Mouse (Mus musculus): ENCODE results near the gene Cars.
"Not testable (repeated sequence)": the region's sequence is repeated elsewhere in the genome, so short reads cannot be mapped to it uniquely, and the experiment has no call there.

Gene Cars

GRCm38 (mm10) chr7:143599428-143600230 is at the start of gene Cars:
Cars (minus strand) TSS chr7:143600090.
- peak; percentile 98 for DNase-seq (ENCODE audit: low spot score)

- DNase-seq (ENCODE audit: low spot score), result peak; percentile 90
These were observed 49.3 kb upstream of the Cars start, which contains the start of gene Tnfrsf22 for GRCm38 (mm10) chr7:143649034-143649768. Tnfrsf22 (minus strand) TSS chr7:143649661.

GRCm38 (mm10) chr7:143643949-143644348 is 44.1 kb upstream of the Cars start:
- DNase-seq (ENCODE audit: low spot score), result not testable (repeated sequence)

GRCm38 (mm10) chr7:143636674-143637073 is 36.8 kb upstream of the Cars start:
- no peak for DNase-seq (ENCODE audit: low spot score)

GRCm38 (mm10) chr7:143631503-143631902 is 31.6 kb upstream of the Cars start:
- no peak for DNase-seq (ENCODE audit: low spot score)

- DNase-seq (ENCODE audit: low spot score), result peak; percentile 62
These were observed 29.6 kb upstream of the Cars start for GRCm38 (mm10) chr7:143629501-143629900.

GRCm38 (mm10) chr7:143628540-143628939 is 28.6 kb upstream of the Cars start, which contains the start of gene Tnfrsf26:
Tnfrsf26 (minus strand) TSS chr7:143628722.
- peak; percentile 30 for DNase-seq (ENCODE audit: low spot score)

GRCm38 (mm10) chr7:143627555-143628286 is 27.8 kb upstream of the Cars start:
- peak; percentile 26 for DNase-seq (ENCODE audit: low spot score)

GRCm38 (mm10) chr7:143626178-143626577 is 26.3 kb upstream of the Cars start:
- peak; percentile 35 for DNase-seq (ENCODE audit: low spot score)

- peak; percentile 79 for DNase-seq (ENCODE audit: low spot score)
These were observed 25.3 kb upstream of the Cars start for GRCm38 (mm10) chr7:143625151-143625550.

- peak; percentile 45 for DNase-seq (ENCODE audit: low spot score)
These were observed 24.7 kb upstream of the Cars start for GRCm38 (mm10) chr7:143624561-143624960.

- no peak for DNase-seq (ENCODE audit: low spot score)
These were observed 21.1 kb upstream of the Cars start for GRCm38 (mm10) chr7:143620951-143621350.

GRCm38 (mm10) chr7:143614404-143615135 is 14.7 kb upstream of the Cars start:
- DNase-seq (ENCODE audit: low spot score), result no peak

- DNase-seq (ENCODE audit: low spot score), result no peak
These were observed 12.3 kb upstream of the Cars start for GRCm38 (mm10) chr7:143612215-143612614.

GRCm38 (mm10) chr7:143605321-143605720 is 5.4 kb upstream of the Cars start:
- no peak for DNase-seq (ENCODE audit: low spot score)

GRCm38 (mm10) chr7:143604889-143605288 is 5.0 kb upstream of the Cars start:
- DNase-seq (ENCODE audit: low spot score), result no peak

- DNase-seq (ENCODE audit: low spot score), result peak; percentile 24
These were observed 1.8 kb upstream of the Cars start for GRCm38 (mm10) chr7:143601705-143602104.

- DNase-seq (ENCODE audit: low spot score), result no peak
These were observed 396 bp upstream of the Cars start for GRCm38 (mm10) chr7:143600231-143600740.

- no peak for DNase-seq (ENCODE audit: low spot score)
These were observed 5.0 kb downstream of the Cars start for GRCm38 (mm10) chr7:143594865-143595264.

GRCm38 (mm10) chr7:143592255-143592654 is 7.6 kb downstream of the Cars start:
- DNase-seq (ENCODE audit: low spot score), result no peak

- DNase-seq (ENCODE audit: low spot score), result no peak
These were observed 11.9 kb downstream of the Cars start for GRCm38 (mm10) chr7:143588006-143588405.

Measured in T-cell, adult 2 months (primary cell).